Mouse (Mus musculus) ovary, postnatal 10 days (tissue): ENCODE measurements around the gene Prss53.

ENCODE experiments used
- DNase-seq: peaks from one replicate; pipeline ENCODE4 v3.0.0; 2022; ENCODE audit warnings: low spot score

Gene Prss53

DNA sequence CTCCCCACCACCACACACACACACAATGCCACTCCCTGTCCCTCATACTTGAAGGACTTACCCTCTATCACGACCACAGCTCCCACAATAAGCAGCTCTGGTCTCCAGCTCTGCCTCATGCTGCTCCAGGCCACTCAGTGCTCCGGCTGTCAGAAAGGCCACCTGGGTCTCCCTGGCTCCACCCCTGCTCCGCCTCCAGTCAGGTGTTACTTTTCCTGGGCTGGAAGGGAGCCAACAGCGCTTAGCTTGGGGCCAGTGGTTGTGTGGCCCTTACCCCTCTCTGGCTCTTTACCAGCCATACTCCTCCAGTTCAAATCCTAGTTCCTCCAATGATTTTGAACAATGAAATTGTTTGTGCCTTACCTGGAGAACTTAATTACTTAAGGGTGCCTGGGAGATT lies at the start of gene Prss53:
Gene Prss53 (minus strand): TSS at position 173 of the 400 bp plus-strand sequence.
- no peak for DNase-seq

DNA sequence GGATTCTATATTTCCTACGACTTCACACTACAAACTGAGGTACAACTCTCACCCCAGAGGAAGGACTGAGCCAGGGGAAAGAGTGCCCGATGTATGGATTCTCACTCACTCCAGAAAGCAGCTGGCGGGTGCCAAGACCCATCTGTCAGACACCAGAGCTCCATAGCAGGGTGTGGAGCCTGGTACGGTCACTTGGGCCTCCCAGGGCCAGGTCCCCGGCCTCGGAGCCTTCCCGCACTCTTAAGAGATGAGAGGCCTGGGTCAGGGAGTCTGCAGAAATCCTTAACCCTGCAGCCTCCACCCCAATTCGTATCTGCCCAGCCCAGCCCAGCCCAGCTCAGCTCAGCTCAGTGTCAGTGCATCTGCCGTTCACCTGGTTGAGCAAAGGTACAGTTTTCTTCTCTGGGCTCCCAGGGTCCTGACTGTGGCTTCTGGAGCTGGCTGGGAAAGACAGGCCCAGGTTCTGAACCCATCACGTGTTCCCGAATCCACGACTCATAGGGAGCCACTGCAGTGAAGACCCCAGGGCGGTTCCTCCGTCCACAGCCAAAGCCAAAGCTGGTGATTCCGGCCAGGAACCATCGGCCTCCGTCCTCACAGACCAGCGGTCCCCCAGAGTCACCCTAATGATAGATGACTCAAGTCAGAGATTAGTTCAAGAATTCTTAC lies 45.6 kb upstream of the Prss53 start:
- DNase-seq = no peak

DNA sequence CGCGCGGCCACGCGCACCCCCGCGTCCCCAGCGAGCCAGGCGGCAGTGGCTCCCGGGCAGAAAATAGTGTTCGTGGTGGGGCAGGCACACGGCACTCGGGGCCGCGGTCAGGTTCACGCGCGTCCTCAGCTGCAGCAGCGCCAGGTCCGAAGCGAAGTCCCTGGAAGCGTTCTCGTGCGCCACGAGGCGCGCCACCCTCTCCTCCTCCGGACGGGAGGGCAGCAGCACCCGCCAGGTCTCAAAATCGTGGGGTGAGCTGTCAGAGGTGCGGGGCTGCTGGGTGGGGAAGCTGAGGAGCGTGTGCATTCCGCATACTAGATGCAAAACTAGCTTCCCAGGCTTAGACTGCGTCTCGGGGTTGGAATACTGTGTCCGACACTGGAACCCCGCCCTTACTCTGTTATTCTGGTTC lies 45.0 kb upstream of the Prss53 start:
- DNase-seq = no peak

DNA sequence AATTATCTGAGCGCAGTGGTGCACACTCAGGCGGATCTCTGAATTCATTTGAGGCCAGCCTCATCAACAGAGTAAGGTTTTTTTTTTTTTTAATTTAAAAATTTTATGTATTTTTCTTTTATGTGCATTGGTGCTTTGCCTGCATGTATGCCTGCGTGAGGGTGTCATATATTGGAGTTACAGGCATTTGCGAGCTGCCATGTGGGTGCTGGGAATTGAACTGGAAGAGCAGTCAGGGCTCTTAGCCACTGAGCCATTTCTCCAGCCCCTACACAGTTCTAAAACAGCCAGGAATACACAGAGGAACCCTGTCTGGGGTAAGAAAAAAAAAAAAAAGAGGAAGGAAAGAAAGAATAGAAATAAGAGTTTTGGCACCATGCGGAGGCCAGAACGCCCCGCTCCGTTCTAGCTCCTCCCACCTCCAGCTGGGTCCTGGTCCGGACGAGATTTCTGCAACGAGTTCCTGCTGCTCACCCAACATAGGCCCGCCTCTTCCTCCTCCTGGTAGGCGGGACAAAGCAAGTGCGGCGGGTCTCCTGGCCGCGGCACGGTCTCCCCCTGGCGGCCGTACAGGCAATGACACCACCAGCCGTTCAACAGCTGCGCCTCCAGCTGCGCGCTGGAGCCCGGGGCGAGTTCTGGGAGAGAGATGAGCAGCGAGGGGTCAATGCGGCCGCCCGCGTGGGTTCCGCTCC lies 44.4 kb upstream of the Prss53 start:
- DNase-seq = peak; percentile 90

DNA sequence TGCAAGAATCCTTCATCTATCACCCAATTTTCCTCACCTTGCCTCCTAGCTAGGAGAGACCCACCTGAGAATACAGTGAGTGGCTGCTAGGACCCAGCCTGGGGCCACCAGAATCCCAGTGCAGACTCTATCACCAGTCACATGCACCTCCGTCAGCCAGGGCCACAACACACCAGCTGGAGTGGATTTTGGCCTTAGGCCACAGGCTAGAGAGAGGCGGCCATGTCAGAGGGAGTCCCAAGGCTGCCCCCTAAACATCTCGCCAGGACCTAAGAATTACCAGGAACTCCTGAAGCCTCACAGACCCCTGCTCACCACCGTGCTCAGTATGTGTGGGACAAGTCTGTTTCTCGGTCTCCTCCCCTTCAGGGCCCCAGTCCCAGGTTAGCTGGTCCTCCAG lies 43.3 kb upstream of the Prss53 start:
- no peak for DNase-seq

DNA sequence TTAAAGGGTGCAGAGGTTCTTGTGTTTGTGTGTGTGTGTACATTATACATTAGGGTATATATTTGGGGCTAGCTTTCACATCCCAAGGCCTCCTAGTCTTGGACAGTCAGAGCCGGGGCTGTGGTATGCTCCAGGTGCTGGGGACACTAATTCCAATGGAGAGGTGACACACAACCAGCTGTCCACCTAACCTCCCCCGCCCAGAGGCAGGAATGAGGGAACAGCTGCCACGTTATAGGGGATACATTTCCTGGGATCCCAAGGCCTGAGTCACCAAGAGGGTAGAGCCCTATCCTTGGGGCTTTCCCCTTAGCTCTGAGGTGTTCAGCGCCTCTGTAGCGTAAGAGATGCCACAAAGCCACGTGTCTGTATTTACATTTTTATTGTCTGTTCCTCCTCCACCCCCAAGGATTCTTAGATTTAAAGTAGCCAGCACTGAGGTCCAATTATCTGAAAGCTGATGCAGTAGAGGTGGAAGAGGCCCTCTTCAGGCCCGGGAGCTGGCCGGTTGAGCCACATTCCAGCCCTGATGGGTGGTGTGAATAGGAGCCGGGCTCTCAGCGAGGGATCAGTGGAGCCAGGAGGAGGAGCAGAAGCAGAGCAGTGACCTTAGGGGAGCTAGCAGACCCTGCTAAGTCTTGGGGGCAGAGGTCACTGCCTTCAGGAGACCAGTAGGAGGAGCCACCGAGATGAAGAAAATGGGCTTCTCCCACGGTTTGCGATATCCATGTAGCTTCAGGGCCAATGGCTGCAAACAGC lies 41.7 kb upstream of the Prss53 start:
- no peak for DNase-seq

DNA sequence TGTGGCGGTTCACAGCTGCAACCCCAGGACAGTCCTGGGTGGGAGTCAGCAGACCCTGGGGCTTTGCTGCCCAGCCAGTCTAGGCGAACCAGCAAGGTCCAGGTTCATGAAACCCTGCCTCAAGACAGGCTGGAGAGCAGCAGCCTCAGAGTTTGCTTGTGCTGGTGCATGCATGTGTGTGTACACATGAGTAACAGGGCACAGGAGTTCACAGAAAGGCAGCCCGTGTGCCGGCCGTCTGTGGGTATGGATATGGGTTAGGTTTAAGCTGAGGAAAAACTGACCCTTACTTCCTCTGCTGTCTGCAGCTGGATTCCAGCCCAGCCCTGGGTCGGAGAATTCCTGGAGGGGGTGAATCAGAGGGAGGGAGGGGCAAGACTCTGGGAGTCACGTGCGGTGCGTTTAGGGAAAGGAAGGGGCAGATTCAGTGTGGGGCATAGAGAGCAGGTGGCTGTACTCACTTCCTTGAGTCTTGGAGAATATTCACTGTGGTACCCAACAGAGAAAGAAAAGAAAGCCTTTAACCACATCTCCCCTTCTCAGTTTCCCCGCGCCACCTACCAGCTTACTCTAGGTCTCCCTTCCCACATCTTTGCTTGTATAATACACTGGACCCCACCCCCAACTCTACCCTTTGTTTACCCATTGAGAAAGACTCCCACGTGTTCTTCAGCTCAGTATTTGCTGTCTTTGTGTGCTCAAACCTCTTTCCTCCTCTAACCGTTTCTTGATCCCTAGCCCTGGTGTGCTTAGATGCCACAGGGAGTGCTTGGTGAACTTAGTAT lies 40.8 kb upstream of the Prss53 start:
- DNase-seq = no peak

DNA sequence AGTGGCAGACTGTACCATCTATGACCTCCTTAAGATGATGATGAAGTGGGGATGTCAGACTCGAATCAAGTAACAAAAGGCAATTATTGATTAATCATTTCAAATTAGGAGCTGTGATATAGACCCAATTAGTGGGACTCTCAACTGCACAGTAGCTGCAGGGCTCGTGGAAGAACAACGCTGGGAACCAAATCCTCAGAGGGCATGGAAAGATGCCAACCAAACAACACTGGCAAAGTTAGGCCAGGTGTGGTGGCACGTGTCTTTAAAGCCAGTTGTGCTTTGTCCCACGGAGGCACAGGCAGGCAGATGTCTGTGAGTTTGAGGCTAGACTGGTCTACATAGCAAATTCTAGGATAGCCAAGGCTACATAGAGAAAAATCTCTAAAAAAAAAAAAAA lies 39.9 kb upstream of the Prss53 start:
- no peak for DNase-seq

DNA sequence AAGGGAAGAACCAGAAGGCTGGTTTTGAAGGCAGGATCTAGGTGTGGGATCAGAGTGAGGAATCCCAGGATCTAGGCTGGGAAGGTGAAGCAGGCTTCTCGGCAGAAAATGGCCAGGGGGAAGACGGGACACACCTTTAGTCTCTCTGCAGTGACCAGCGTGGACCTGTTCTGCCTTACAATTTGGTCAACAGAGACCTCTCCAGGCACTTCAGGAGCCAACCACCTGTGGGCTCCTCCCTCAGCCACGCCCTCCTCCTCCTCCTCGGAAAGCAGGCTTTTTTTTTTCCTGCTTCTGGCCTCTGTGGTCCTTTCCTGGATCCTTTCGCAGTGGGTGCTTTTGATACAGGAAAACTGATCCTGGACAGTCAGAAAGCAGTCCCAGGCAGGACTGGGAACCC lies 39.2 kb upstream of the Prss53 start, which contains the start of gene Prss8:
Gene Prss8 (minus strand): TSS at position 182 of the 400 bp plus-strand sequence.
- DNase-seq = no peak

DNA sequence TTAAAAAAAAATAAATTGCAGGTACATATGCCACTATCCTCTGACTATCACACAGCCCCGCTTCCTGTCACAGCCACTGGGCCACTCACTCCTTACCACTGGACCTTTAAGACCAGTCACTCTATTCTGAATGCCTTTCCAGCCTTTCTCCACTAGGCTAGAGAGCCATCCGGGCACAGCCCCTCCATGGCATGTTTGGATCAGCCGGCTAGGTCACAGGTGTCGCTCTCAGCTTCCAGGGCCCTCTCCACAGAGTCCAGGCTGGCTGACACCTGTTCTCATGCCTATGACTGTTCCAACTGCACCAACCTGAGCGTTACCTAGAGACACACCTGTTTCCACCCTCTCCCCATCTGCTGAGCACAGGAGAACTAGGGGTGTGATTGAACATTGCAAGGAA lies 37.8 kb upstream of the Prss53 start:
- DNase-seq = no peak

DNA sequence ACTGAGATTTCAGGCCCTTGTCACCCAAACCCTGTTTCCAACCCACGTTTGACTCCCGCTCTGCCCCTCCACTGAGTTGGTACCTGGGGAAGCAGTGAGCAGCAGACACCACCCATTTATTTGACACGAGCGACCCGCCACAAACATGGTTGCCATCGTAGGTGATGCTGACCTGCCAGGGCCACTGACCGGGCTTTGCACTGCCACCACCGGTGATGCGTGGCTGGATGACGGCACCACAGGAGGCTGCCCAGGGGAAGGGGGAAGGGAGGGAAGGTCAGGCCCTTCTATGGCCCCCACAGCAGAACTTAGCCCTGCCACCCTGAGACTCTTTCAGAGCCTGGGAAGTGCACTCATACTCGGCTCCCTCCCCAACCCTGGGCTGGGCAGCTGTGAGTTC lies 37.0 kb upstream of the Prss53 start:
- no peak for DNase-seq

DNA sequence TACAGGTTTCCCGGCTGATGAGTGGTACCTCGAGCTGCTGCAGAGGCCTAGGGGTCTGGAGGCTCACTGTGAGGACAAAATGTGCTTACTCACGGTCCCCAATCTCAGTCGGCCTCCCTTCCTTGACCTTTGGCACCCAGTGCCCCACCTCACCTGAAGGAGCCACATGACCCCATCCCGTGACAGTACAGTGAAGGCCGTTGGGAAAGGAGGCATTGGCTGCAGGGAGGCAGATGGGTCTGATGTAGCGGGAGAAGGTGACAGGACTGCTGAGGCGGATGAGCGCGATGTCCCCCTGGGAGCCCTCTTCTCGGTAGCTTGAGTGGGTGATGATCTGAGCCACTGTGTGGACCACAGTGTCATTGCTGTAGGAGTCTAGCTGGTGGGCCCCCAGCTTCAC lies 36.1 kb upstream of the Prss53 start:
- no peak for DNase-seq

DNA sequence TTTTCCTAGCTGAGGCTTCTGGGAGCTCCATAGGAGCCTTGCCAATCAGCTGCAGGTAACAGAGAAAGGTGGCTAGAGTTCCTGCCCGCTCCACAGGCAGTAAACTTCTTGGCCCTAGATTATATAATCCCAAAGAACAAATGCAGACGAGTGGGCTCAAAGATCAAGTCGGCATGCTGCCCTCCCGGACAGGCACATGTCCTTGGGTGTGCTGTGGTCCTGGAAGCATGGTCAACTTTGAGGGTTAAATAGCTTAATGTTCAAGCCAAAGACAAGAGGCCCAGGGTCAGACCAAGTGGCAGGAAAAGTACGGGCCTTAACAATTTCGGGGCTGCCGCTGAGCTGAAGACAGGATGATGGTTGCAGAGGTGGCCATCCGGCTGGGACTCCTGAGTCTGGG lies 35.3 kb upstream of the Prss53 start:
- no peak for DNase-seq

DNA sequence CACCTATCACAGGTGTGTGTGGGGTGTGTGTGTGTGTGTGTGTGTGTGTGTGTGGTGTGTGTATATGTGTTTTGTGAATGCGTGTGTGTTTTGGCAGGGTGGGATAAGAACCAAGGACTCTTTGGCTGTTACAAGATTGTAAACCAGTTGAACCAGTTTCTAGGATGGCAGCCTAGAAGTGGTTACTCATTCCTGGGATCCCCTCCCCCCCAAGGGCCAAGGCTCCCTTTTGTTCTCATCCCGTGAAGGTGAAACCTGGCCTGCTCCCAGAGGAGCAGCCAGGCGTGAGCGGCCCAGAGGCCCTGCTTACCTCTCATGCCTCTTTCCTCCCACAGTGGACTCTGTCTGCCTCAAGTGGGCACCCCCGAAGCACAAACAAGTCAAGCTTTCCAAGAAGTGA lies 34.5 kb upstream of the Prss53 start:
- no peak for DNase-seq

DNA sequence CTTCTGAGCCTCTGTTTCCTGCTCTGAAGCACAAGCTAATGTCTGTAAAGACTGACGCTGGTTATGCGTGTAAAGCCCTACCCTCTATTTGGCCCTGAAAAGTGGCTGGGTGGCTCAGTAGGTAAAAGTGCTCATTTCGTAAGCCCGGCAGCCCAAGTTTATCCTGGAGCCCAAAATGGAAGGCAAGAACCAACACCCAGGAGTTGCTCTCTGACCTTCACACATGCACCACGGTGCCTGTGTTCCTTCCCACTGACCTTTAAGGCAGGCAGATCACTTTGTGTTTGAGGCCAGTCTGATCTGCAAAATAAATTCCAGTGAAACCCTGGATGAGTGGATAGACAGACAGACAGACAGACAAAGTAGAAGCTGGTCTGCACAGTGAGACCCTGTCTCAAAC lies 32.9 kb upstream of the Prss53 start:
- no peak for DNase-seq

DNA sequence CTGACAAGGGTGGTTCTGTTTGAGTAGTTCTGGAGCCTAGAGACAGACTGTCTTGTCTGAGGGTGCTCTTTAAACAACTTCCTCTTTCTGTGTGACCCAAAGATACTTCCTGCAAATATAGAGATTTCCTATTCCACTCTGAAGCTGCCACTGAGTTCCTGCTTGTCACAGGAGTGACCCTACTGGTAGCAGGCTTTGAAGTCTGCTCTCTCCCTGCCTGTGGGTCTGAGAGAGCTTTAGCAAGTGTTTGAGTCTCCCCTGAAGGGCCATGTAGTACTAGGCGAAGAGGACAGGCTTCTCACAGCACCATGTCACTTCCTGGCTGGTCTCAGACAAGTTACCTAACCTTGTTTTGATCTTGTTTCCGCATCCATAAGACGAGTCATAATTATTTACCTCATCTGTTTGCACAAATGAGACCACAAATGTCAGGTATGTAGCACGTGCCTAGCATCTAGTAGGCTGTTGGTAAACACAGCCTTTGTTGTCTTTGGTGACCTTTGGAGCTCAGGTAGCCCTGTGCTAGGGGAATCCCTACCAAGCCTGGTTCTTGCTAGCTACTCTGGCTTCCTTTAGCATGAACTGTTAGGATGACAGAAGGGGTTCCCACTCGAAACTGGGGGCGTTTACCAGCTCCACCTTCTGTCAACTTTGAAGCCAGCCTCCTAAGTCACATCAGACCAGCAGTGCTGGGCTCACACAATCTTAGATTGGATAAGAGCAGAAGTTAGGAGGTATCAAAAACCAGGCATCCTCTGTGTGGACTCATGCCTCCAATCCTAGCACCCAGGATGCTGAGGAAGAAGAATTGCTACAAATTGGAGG lies 31.9 kb upstream of the Prss53 start:
- no peak for DNase-seq

DNA sequence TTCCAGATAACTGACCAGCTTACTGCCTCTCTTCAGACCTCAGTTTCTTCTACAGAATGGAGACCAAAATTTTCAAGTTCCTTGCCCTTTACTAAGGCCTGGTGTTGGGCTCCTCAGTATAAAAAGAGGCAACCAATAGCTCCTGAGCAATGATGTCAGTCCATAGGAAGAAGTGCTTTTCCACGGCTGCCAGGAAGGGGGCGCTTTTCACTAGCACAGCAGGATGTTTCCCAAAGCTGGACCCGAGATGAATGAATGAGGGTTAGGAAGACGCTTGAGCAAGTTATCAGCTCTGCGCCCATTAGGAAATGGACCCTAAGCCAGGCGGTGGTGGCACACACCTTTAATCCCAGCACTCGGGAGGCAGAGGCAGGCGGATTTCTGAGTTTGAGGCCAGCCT lies 30.7 kb upstream of the Prss53 start:
- no peak for DNase-seq

DNA sequence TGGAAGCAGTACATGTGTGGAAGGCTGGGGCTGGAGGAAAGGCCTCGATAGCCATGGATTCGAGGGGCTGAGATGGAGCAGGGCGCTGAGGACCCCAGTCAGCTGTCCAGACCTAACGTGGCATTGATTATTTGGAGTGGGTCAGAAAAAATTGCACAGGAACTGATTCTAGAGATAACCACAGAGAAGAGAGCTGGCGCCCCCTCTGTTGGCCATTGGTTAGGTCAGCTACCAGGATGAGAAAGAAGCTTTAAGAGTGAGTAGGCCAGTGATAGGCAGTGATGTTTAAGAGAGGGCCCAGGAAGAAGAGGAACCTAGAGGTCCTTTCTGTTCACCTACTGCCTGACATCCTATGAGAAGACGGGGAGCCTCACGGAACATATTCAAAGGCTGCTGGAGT lies 28.5 kb upstream of the Prss53 start:
- DNase-seq = no peak

DNA sequence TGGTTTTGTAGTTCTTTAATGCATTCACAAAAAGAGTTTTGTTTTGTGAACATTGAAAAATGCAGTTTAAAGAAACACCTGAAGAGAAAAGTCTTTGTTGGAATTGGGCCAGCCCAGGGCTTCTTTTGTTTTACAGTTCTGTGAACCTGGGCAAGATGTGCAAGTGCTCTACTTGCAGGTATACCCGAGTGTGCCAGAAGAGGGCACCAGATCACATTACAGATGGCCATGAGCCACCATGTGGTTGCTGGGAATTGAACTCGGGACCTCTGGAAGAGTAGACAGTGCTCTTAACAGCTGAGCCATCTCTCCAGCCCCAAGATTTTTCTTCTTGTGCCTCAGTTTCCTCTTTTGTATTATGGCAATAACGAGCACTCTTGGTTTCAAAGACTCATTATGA lies 27.4 kb upstream of the Prss53 start:
- no peak for DNase-seq

DNA sequence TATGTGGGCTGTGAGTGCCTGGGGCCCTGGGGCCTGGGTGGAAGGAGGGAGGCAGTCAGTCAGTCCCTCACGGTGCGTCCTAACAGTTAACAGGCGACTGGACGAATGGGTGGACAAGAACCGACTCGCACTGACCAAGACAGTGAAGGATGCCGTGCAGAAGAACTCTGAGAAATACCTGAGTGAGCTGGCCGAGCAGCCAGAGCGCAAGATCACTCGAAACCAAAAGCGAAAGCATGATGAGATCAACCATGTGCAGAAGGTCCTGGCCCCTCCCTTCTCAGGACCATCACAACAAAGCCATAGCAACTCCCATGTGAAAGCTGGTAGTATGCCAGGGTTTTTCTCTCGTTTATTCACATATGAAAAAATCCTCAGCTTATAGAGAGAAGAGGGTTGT lies 24.5 kb upstream of the Prss53 start:
- DNase-seq = no peak

DNA sequence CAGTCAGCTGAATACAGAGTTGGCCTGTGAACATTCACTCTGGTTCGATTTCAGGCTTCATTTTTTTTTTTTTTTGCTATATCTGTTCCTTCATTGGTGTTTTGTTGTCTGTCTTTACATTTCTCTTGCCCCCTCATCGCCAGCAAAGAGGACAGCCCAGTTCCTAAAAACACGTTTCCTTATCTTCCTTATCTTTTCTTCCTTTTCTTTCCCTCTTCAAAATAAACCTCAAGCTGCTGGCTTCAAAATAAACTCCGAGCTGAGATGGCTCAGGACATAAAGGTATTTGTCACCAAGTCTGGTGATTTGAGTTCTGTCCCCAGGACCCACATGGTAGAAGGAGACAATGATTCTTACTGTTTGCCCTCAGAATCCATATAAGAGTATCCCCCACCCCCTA lies 22.2 kb upstream of the Prss53 start:
- DNase-seq = no peak
